Mouse (Mus musculus) cerebellum, adult 18-20 months (tissue): ENCODE data around the gene Lpp.
A peak's percentile ranks its signal among the peaks of the same experiment; 100 is the strongest.

Experiments used
- DNase-seq, 2 experiments: peaks; one replicate each; pipeline ENCODE4 v3.0.0; 2021

The Lpp gene

GRCm38 (mm10) chr16:24473966-24474365 lies 80.7 kb downstream of the Lpp start:
- no peak for DNase-seq

GRCm38 (mm10) chr16:24474781-24475180 lies 81.5 kb downstream of the Lpp start:
- DNase-seq = no peak

GRCm38 (mm10) chr16:24475305-24475947 lies 82.1 kb downstream of the Lpp start:
- no peak for DNase-seq

- DNase-seq = no peak
Observed at GRCm38 (mm10) chr16:24476911-24477401, 83.6 kb downstream of the Lpp start.

GRCm38 (mm10) chr16:24478006-24478405 lies 84.7 kb downstream of the Lpp start:
- DNase-seq = no peak

- no peak for DNase-seq
Observed at GRCm38 (mm10) chr16:24478851-24479250, 85.5 kb downstream of the Lpp start.

- DNase-seq = no peak
Observed at GRCm38 (mm10) chr16:24482648-24483047, 89.3 kb downstream of the Lpp start.

GRCm38 (mm10) chr16:24483527-24484101 lies 90.3 kb downstream of the Lpp start:
- peak; percentile 95 for DNase-seq

GRCm38 (mm10) chr16:24487782-24488241 lies 94.5 kb downstream of the Lpp start:
- peak; percentile 50 to 51 for DNase-seq

- DNase-seq = no peak
Observed at GRCm38 (mm10) chr16:24489516-24490285, 96.4 kb downstream of the Lpp start.

- peak; percentile 32 to 43 for DNase-seq
Observed at GRCm38 (mm10) chr16:24490751-24491485, 97.6 kb downstream of the Lpp start.

- no peak for DNase-seq
Observed at GRCm38 (mm10) chr16:24491486-24491758, 98.1 kb downstream of the Lpp start.

- no peak for DNase-seq
Observed at GRCm38 (mm10) chr16:24492194-24492940, 99.1 kb downstream of the Lpp start.

GRCm38 (mm10) chr16:24494531-24494930 lies 101.2 kb downstream of the Lpp start:
- no peak for DNase-seq

GRCm38 (mm10) chr16:24495461-24495860 lies 102.2 kb downstream of the Lpp start:
- no peak for DNase-seq

- DNase-seq = no peak
Observed at GRCm38 (mm10) chr16:24496635-24497034, 103.3 kb downstream of the Lpp start.

GRCm38 (mm10) chr16:24497413-24497812 lies 104.1 kb downstream of the Lpp start:
- DNase-seq = no peak

GRCm38 (mm10) chr16:24498103-24498659 lies 104.9 kb downstream of the Lpp start:
- no peak for DNase-seq

- no peak for DNase-seq
Observed at GRCm38 (mm10) chr16:24501197-24501596, 107.9 kb downstream of the Lpp start.

- no peak for DNase-seq
Observed at GRCm38 (mm10) chr16:24501628-24502294, 108.5 kb downstream of the Lpp start.

GRCm38 (mm10) chr16:24502295-24502823 lies 109.1 kb downstream of the Lpp start:
- no peak for DNase-seq
